Mouse (Mus musculus) CD8-positive naive resting alpha-beta T cell, adult 2 months (primary cell): ENCODE results near the gene Gm20708.

ENCODE experiments used
- DNase-seq, 2 experiments: peaks; one replicate each; pipeline ENCODE4 v3.0.0; 2022; ENCODE audit warnings: low read depth in 2 of 2, low spot score in 2 of 2

Gm20708 gene

GRCm38 (mm10) chr11:117860601-117861000 lies 51.1 kb downstream of the Gm20708 start, which contains the start of gene Tmem235:
Gene Tmem235 (plus strand): TSS chr11:117860752.
- peak in 1 of 2 experiments; percentile 22 for DNase-seq

- no peak for DNase-seq
Measured at GRCm38 (mm10) chr11:117863174-117863856, 53.8 kb downstream of the Gm20708 start.

- DNase-seq: no peak
Measured at GRCm38 (mm10) chr11:117864805-117865204, 55.3 kb downstream of the Gm20708 start.

- no peak for DNase-seq
Measured at GRCm38 (mm10) chr11:117865988-117866387, 56.5 kb downstream of the Gm20708 start.

GRCm38 (mm10) chr11:117870688-117871365 lies 61.4 kb downstream of the Gm20708 start:
- DNase-seq: peak; percentile 77 to 83

- DNase-seq: no peak
Measured at GRCm38 (mm10) chr11:117871376-117871775, 61.9 kb downstream of the Gm20708 start.

- DNase-seq: peak; percentile 87 to 88
Measured at GRCm38 (mm10) chr11:117871911-117872584, 62.6 kb downstream of the Gm20708 start.

- DNase-seq: peak; percentile 27 to 30
Measured at GRCm38 (mm10) chr11:117872861-117873608, 63.6 kb downstream of the Gm20708 start, which contains the start of gene Tha1. Gene Tha1 (minus strand): TSS chr11:117873481.

GRCm38 (mm10) chr11:117874419-117874818 lies 65.0 kb downstream of the Gm20708 start:
- DNase-seq: peak in 1 of 2 experiments; percentile 32

- DNase-seq: no peak
Measured at GRCm38 (mm10) chr11:117875681-117876080, 66.2 kb downstream of the Gm20708 start.

- DNase-seq: peak; percentile 66 to 76
Measured at GRCm38 (mm10) chr11:117877917-117878745, 68.7 kb downstream of the Gm20708 start.

GRCm38 (mm10) chr11:117878892-117879291 lies 69.4 kb downstream of the Gm20708 start:
- DNase-seq: no peak

- DNase-seq: no peak
Measured at GRCm38 (mm10) chr11:117879676-117880075, 70.2 kb downstream of the Gm20708 start.

GRCm38 (mm10) chr11:117880336-117880976 lies 71.0 kb downstream of the Gm20708 start:
- DNase-seq: no peak

GRCm38 (mm10) chr11:117880977-117881358 lies 71.5 kb downstream of the Gm20708 start:
- no peak for DNase-seq

GRCm38 (mm10) chr11:117881787-117882186 lies 72.3 kb downstream of the Gm20708 start:
- no peak for DNase-seq

GRCm38 (mm10) chr11:117882208-117882607 lies 72.7 kb downstream of the Gm20708 start:
- no peak for DNase-seq

GRCm38 (mm10) chr11:117886000-117886399 lies 76.5 kb downstream of the Gm20708 start:
- no peak for DNase-seq

- no peak for DNase-seq
Measured at GRCm38 (mm10) chr11:117888168-117888852, 78.8 kb downstream of the Gm20708 start.
